Mouse (Mus musculus) midbrain, embryonic 12.5 days (tissue): ENCODE results near the gene Gm49396. TPM values are rescaled to one million over a fixed set of nuclear protein-coding genes. Genes with fewer than 3 reads are reported as not detected.

ENCODE experiments used
- ATAC-seq: fragments of 200-750 bp; cut with Nextera tagmentation; 2 replicates; pipeline ENCODE4 v1.8.0; 2017; ENCODE audit warnings: low read depth, moderate TSS enrichment, moderate library complexity; ENCODE audit not compliant: low FRiP score
- H3K27ac ChIP-seq: fragments of 300-500 bp; sonication (generic); replicated peaks from 2 replicates; pipeline ENCODE4 v1.5.1; 2016; ENCODE audit warnings: mild to moderate bottlenecking
- H3K27me3 ChIP-seq: fragments of 300-500 bp; sonication (generic); 2 replicates; pipeline ENCODE4 v1.6.1; 2016; ENCODE audit warnings: mild to moderate bottlenecking
- H3K36me3 ChIP-seq: fragments of 300-500 bp; sonication (generic); 2 replicates; pipeline ENCODE4 v1.6.1; 2016
- H3K4me1 ChIP-seq: fragments of 300-500 bp; sonication (generic); 2 replicates; pipeline ENCODE4 v1.6.1; 2016
- H3K4me2 ChIP-seq: fragments of 300-500 bp; sonication (generic); replicated peaks from 2 replicates; pipeline ENCODE4 v1.6.1; 2016; ENCODE audit warnings: mild to moderate bottlenecking, moderate library complexity
- H3K4me3 ChIP-seq: fragments of 300-500 bp; sonication (generic); 2 replicates; pipeline ENCODE4 v1.5.1; 2016; ENCODE audit warnings: mild to moderate bottlenecking
- H3K9ac ChIP-seq: fragments of 300-500 bp; sonication (generic); replicated peaks from 2 replicates; pipeline ENCODE4 v1.6.1; 2016; ENCODE audit warnings: mild to moderate bottlenecking, moderate library complexity
- H3K9me3 ChIP-seq: fragments of 300-500 bp; sonication (generic); 2 replicates; pipeline ENCODE4 v1.6.1; 2016; ENCODE audit warnings: mild to moderate bottlenecking
- WGBS: fragments of 180-500 bp; shearing (Covaris S2); methylation state at CpG from one replicate; pipeline ENCODE4 v1.1.7; 2016; 5-methylcytosine and 5-hydroxymethylcytosine counted together
- polyA plus RNA-seq: library from polyadenylated mRNA; unstranded; fragments of >200 nt; fragmentation: Nextera tagmentation; extraction: Ambion mirVana; gene quantifications from 2 replicates; pipeline ENCODE4 v1.2.1, GENCODE M21; 2016

Gm49396 gene
- polyA plus RNA-seq, 1 experiment from 2014 or later, result 21.8 TPM

- Histone ChIP-seq H3K4me1 (peaks cover 10% of the 10 kb centered on the region), H3K36me3 (no peaks in the 10 kb centered on the region), H3K27me3 (no peaks in the 10 kb centered on the region), H3K27ac (no peak overlapping the region), H3K9me3 (no peaks in the 10 kb centered on the region), H3K4me3 (no peak overlapping the region), H3K9ac (no peak overlapping the region), H3K4me2 (no peak overlapping the region)
- ATAC-seq, result no peak
- 69% methylated on average over 8 of the region's 8 CpGs for WGBS
Observed at GRCm38 (mm10) chr7:30604424-30604823, 41.3 kb downstream of the Gm49396 start.

GRCm38 (mm10) chr7:30604944-30605343 lies 41.8 kb downstream of the Gm49396 start:
- no peak overlapping the region for H3K4me2 ChIP-seq
- H3K36me3 ChIP-seq, result no peaks in the 10 kb centered on the region
- no peak overlapping the region for H3K9ac ChIP-seq
- no peak for ATAC-seq
- 88% methylated on average over 8 of the region's 8 CpGs for WGBS
- no peak overlapping the region for H3K27ac ChIP-seq
- H3K9me3 ChIP-seq, result no peaks in the 10 kb centered on the region
- peaks cover 6% of the 10 kb centered on the region; the same call in 1 of the 2 replicates for H3K4me1 ChIP-seq
- no peaks in the 10 kb centered on the region for H3K27me3 ChIP-seq
- H3K4me3 ChIP-seq, result no peak overlapping the region

GRCm38 (mm10) chr7:30607706-30608309 lies 44.7 kb downstream of the Gm49396 start:
- H3K27ac ChIP-seq, result no peak overlapping the region
- no peaks in the 10 kb centered on the region for H3K27me3 ChIP-seq
- H3K4me2 ChIP-seq, result no peak overlapping the region
- no peaks in the 10 kb centered on the region for H3K9me3 ChIP-seq
- no peak overlapping the region for H3K9ac ChIP-seq
- no peak for ATAC-seq
- no peak overlapping the region for H3K4me3 ChIP-seq
- 38% methylated on average over 8 of the region's 8 CpGs for WGBS
- H3K4me1 ChIP-seq, result no peaks in the 10 kb centered on the region
- H3K36me3 ChIP-seq, result no peaks in the 10 kb centered on the region

- Histone ChIP-seq H3K27ac (no peak overlapping the region), H3K27me3 (no peaks in the 10 kb centered on the region; the same call in 1 of the 2 replicates), H3K9me3 (no peaks in the 10 kb centered on the region), H3K4me3 (no peak overlapping the region), H3K9ac (no peak overlapping the region), H3K4me2 (no peak overlapping the region), H3K4me1 (no peaks in the 10 kb centered on the region), H3K36me3 (no peaks in the 10 kb centered on the region)
- WGBS, result 54% methylated on average over 16 of the region's 16 CpGs
- ATAC-seq, result no peak
Observed at GRCm38 (mm10) chr7:30608476-30608875, 45.3 kb downstream of the Gm49396 start.

GRCm38 (mm10) chr7:30610043-30610442 lies 46.9 kb downstream of the Gm49396 start:
- H3K9ac ChIP-seq, result no peak overlapping the region
- H3K9me3 ChIP-seq, result no peaks in the 10 kb centered on the region
- no peak overlapping the region for H3K4me2 ChIP-seq
- H3K36me3 ChIP-seq, result no peaks in the 10 kb centered on the region
- H3K27me3 ChIP-seq, result no peaks in the 10 kb centered on the region; the same call in 1 of the 2 replicates
- no peak overlapping the region for H3K4me3 ChIP-seq
- no peak for ATAC-seq
- H3K4me1 ChIP-seq, result no peaks in the 10 kb centered on the region
- WGBS, result 62% methylated on average over 7 of the region's 7 CpGs
- no peak overlapping the region for H3K27ac ChIP-seq

GRCm38 (mm10) chr7:30612654-30613402 lies 49.7 kb downstream of the Gm49396 start, which contains the start of gene Upk1a:
TSS of gene Upk1a (minus strand) at chr7:30612847.
- 78% methylated on average over 8 of the region's 8 CpGs for WGBS
- Histone ChIP-seq H3K36me3 (peaks cover 26% of the 10 kb centered on the region), H3K4me3 (no peak within 1 kb of the TSS), H3K4me1 (no peaks in the 10 kb centered on the region), H3K27ac (no peak within 1 kb of the TSS), H3K27me3 (no peaks in the 10 kb centered on the region; the same call in 1 of the 2 replicates), H3K9ac (no peak within 1 kb of the TSS), H3K9me3 (no peaks in the 10 kb centered on the region), H3K4me2 (no peak within 1 kb of the TSS)
- ATAC-seq, result no peak

GRCm38 (mm10) chr7:30613529-30614112 lies 50.5 kb downstream of the Gm49396 start:
- H3K4me2 ChIP-seq, result no peak overlapping the region
- no peaks in the 10 kb centered on the region; the same call in 1 of the 2 replicates for H3K27me3 ChIP-seq
- 20% methylated on average over 14 of the region's 14 CpGs for WGBS
- H3K27ac ChIP-seq, result no peak overlapping the region
- no peaks in the 10 kb centered on the region for H3K9me3 ChIP-seq
- H3K4me3 ChIP-seq, result no peak overlapping the region
- H3K4me1 ChIP-seq, result no peaks in the 10 kb centered on the region
- H3K36me3 ChIP-seq, result peaks cover 34% of the 10 kb centered on the region
- no peak for ATAC-seq
- H3K9ac ChIP-seq, result no peak overlapping the region

GRCm38 (mm10) chr7:30614454-30614853 lies 51.3 kb downstream of the Gm49396 start:
- no peak overlapping the region for H3K27ac ChIP-seq
- no peak for ATAC-seq
- no peaks in the 10 kb centered on the region for H3K4me1 ChIP-seq
- WGBS, result 85% methylated on average over 2 of the region's 2 CpGs
- no peak overlapping the region for H3K4me3 ChIP-seq
- no peaks in the 10 kb centered on the region for H3K9me3 ChIP-seq
- no peak overlapping the region for H3K9ac ChIP-seq
- H3K27me3 ChIP-seq, result no peaks in the 10 kb centered on the region; the same call in 1 of the 2 replicates
- H3K4me2 ChIP-seq, result no peak overlapping the region
- peaks cover 42% of the 10 kb centered on the region for H3K36me3 ChIP-seq

- H3K4me3 ChIP-seq, result no peak overlapping the region
- no peak overlapping the region for H3K4me2 ChIP-seq
- no peak overlapping the region for H3K27ac ChIP-seq
- H3K9me3 ChIP-seq, result no peaks in the 10 kb centered on the region
- no peak overlapping the region for H3K9ac ChIP-seq
- no peaks in the 10 kb centered on the region for H3K4me1 ChIP-seq
- ATAC-seq, result no peak
- 70% methylated on average over 5 of the region's 5 CpGs for WGBS
- H3K27me3 ChIP-seq, result no peaks in the 10 kb centered on the region; the same call in 1 of the 2 replicates
- H3K36me3 ChIP-seq, result peaks cover 45% of the 10 kb centered on the region
Observed at GRCm38 (mm10) chr7:30615049-30615760, 52.1 kb downstream of the Gm49396 start.
